Mouse (Mus musculus) C2C12 (cell line): Measurements from ENCODE around the gene Wfs1.

Source experiments
- CEBPB ChIP-seq: IDR thresholded peaks from one replicate; pipeline ENCODE4 v1.6.1; 2011; ENCODE audit warnings: low read depth, mild to moderate bottlenecking, control low read depth, moderate library complexity
- CTCF ChIP-seq: IDR thresholded peaks from one replicate; pipeline ENCODE4 v1.5.1; 2011; ENCODE audit not compliant: control insufficient read depth, insufficient read depth, insufficient read length
- FOSL1 ChIP-seq: IDR thresholded peaks from one replicate; pipeline ENCODE4 v1.8.0; 2011; ENCODE audit warnings: mild to moderate bottlenecking, low read length; ENCODE audit not compliant: poor library complexity, insufficient read depth, severe bottlenecking
- MAX ChIP-seq: IDR thresholded peaks from one replicate; pipeline ENCODE4 v1.6.1; 2011; ENCODE audit warnings: mild to moderate bottlenecking, control low read depth
- MYOD1 ChIP-seq: IDR thresholded peaks from one replicate; pipeline ENCODE4 v1.6.1; 2011; ENCODE audit warnings: low read depth; ENCODE audit not compliant: control insufficient read depth, insufficient read length
- MYOG ChIP-seq: IDR thresholded peaks from one replicate; pipeline ENCODE4 v1.6.1; 2011; ENCODE audit not compliant: control insufficient read depth, insufficient read length; ENCODE audit errors: extremely low read depth
- USF1 ChIP-seq: IDR thresholded peaks from one replicate; pipeline ENCODE4 v1.6.1; 2011; ENCODE audit warnings: low read depth, mild to moderate bottlenecking, control low read depth, moderate library complexity

DNA sequence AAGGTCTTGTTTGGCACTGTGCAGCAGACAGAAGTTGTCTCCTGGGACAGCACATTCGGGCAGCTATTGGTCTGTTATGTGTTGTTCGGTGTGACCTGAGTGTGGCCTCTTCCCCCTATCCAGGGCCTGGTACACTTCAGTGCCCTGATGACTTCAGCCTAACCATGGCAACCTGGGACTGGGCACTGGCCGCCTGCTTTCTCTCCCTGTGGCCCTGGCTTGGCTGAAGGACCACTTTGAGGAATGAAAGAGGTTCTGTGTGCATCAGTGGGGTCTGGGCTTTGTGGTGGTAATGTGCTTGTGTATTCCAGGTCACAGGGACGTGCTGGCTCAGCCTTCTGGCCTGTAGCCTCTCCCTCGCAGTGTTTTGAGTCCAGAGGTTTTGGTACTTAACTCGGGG, 46.2 kb upstream of the Wfs1 start:
- TF ChIP-seq CEBPB (no peak), CTCF (no peak), MYOD1 (no peak), USF1 (no peak), MYOG (no peak), MAX (no peak), FOSL1 (no peak)
